Mouse (Mus musculus): Measurements from ENCODE around the gene Dusp3. TPM values are rescaled to one million over a fixed set of nuclear protein-coding genes. Genes with fewer than 3 reads are reported as not detected.

Dusp3 gene
- polyA plus RNA-seq, 1 experiment: 32.0 TPM

DNA sequence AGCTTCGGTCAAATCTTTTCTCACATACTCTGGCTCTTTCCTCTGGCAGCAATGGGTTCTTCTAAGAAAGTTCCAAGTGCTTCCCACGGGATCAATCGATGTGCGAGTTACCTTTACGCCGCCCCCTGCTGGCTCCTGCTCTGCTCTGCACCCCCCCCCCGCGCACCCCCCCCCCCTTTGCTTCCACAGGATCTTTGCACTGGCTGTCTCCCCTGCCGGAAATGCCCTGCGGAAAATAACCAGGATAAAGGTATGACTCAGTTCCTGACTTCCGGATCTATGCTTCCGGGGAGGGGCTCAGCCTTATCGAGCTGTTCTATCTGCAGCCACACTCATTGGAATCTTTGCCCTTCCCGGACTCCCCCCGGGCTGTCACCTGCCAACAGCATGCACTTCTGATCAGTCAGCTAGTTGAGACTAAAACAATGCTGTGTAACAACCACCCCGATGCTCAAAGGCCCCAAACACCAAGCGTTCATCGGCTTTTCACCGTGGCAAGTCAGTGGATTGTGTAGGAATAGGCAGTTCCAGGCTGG, 62.3 kb downstream of the Dusp3 start:
- H3K4me3 ChIP-seq (ENCODE audit: insufficient read depth, poor library complexity, severe bottlenecking): no peak overlapping the region
- no peaks in the 10 kb centered on the region for H3K79me2 ChIP-seq (ENCODE audit: control insufficient read depth, insufficient read depth)
- no peak overlapping the region for H3ac ChIP-seq (ENCODE audit: control insufficient read depth, insufficient read length, low read depth)
- H3K36me3 ChIP-seq (ENCODE audit: control insufficient read depth, insufficient read depth): no peaks in the 10 kb centered on the region
- H3K27me3 ChIP-seq (ENCODE audit: control insufficient read depth, insufficient read depth, insufficient read length): peaks cover 12% of the 10 kb centered on the region
- H3K79me3 ChIP-seq (ENCODE audit: low read depth): no peaks in the 10 kb centered on the region
- TF ChIP-seq CEBPB (IDR thresholded peaks at IDR 0.05; ENCODE audit: low read depth) (no peak), FOSL1 (IDR thresholded peaks at IDR 0.05; ENCODE audit: insufficient read depth, low read length, poor library complexity, severe bottlenecking) (no peak), CTCF (IDR thresholded peaks at IDR 0.05; ENCODE audit: control insufficient read depth, insufficient read depth, insufficient read length) (no peak), MAX (IDR thresholded peaks at IDR 0.05) (no peak), USF1 (IDR thresholded peaks at IDR 0.05; ENCODE audit: low read depth) (no peak), MYOD1 (IDR thresholded peaks at IDR 0.05; ENCODE audit: control insufficient read depth, insufficient read length, low read depth) (no peak)

- H3K36me3 ChIP-seq (ENCODE audit: control insufficient read depth, insufficient read depth): no peaks in the 10 kb centered on the region
- no peak overlapping the region for H3ac ChIP-seq (ENCODE audit: control insufficient read depth, insufficient read length, low read depth)
- TF ChIP-seq MYOD1 (IDR thresholded peaks at IDR 0.05; ENCODE audit: control insufficient read depth, insufficient read length, low read depth): no peak
- TF ChIP-seq CEBPB (IDR thresholded peaks at IDR 0.05; ENCODE audit: low read depth): no peak
- TF ChIP-seq CTCF (IDR thresholded peaks at IDR 0.05; ENCODE audit: control insufficient read depth, insufficient read depth, insufficient read length): no peak
- no peak for TF ChIP-seq FOSL1 (IDR thresholded peaks at IDR 0.05; ENCODE audit: insufficient read depth, low read length, poor library complexity, severe bottlenecking)
- no peak for TF ChIP-seq USF1 (IDR thresholded peaks at IDR 0.05; ENCODE audit: low read depth)
- TF ChIP-seq MYOG (IDR thresholded peaks at IDR 0.05; ENCODE audit: control insufficient read depth, extremely low read depth, insufficient read length): no peak
- no peak for TF ChIP-seq MAX (IDR thresholded peaks at IDR 0.05)
Observed at GRCm38 (mm10) chr11:101923988-101924387, 62.8 kb downstream of the Dusp3 start.

DNA sequence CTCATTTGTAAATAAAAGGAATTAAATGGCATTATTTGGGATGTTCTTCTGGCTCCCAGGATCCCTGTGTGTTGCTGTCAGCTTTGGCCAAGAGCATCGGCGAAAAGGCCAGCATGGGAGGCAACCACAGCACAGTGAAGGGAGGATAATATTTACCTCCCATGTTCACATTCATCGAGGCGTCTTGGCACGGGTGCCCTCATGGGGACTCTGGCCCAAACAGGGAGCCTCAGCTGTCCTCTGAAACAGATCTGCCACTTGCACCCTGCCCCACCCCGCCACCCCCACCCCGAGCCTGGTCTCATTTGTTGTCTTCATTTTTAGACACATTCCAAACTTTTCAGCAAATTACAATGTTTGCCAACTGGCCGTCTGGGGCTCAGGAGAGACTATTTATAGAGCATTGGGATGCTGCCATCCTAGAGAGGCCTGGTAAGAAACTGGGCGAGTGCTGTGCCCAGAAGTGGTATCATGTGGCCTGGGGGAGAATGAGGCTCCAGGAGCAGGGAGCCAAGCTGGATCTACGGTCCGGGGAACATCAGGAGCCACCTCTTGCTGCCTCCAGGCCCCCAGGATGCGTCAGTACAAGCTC, 65.4 kb downstream of the Dusp3 start:
- TF ChIP-seq USF1 (IDR thresholded peaks at IDR 0.05; ENCODE audit: low read depth) (no peak), MAX (IDR thresholded peaks at IDR 0.05) (no peak), CEBPB (IDR thresholded peaks at IDR 0.05; ENCODE audit: low read depth) (no peak), FOSL1 (IDR thresholded peaks at IDR 0.05; ENCODE audit: insufficient read depth, low read length, poor library complexity, severe bottlenecking) (no peak), CTCF (IDR thresholded peaks at IDR 0.05; ENCODE audit: control insufficient read depth, insufficient read depth, insufficient read length) (no peak), MYOG (IDR thresholded peaks at IDR 0.05; ENCODE audit: control insufficient read depth, extremely low read depth, insufficient read length) (no peak), MYOD1 (IDR thresholded peaks at IDR 0.05; ENCODE audit: control insufficient read depth, insufficient read length, low read depth) (no peak)
- Histone ChIP-seq H3K79me2 (ENCODE audit: control insufficient read depth, insufficient read depth) (no peaks in the 10 kb centered on the region), H3K36me3 (ENCODE audit: control insufficient read depth, insufficient read depth) (no peaks in the 10 kb centered on the region), H3K79me3 (ENCODE audit: low read depth) (no peaks in the 10 kb centered on the region), H3ac (ENCODE audit: control insufficient read depth, insufficient read length, low read depth) (no peak overlapping the region), H3K4me3 (ENCODE audit: insufficient read depth, poor library complexity, severe bottlenecking) (no peak overlapping the region), H3K27me3 (ENCODE audit: control insufficient read depth, insufficient read depth, insufficient read length) (peaks cover 21% of the 10 kb centered on the region)

More at GRCm38 (mm10) chr11:101923988-101924387, 62.8 kb downstream of the Dusp3 start:
- Histone ChIP-seq H3K79me2 (ENCODE audit: control insufficient read depth, insufficient read depth) (no peaks in the 10 kb centered on the region), H3K79me3 (ENCODE audit: low read depth) (no peaks in the 10 kb centered on the region), H3K27me3 (ENCODE audit: control insufficient read depth, insufficient read depth, insufficient read length) (peaks cover 9% of the 10 kb centered on the region), H3K4me3 (ENCODE audit: insufficient read depth, poor library complexity, severe bottlenecking) (no peak overlapping the region)

Other genes with a start within 250 kb of the Dusp3 start
- gene Etv4, start 201.6 kb downstream of the Dusp3 start, polyA plus RNA-seq (2012; fragmentation: generic; extraction: Trizol): 67.5 TPM
- 0.02 TPM for gene Meox1, start 92.6 kb downstream of the Dusp3 start, polyA plus RNA-seq (2012; fragmentation: generic; extraction: Trizol)
- 0.02 TPM for gene Sost, start 20.0 kb downstream of the Dusp3 start, polyA plus RNA-seq (2012; fragmentation: generic; extraction: Trizol)
- gene Cfap97d1, start 2.7 kb downstream of the Dusp3 start, polyA plus RNA-seq (2012; fragmentation: generic; extraction: Trizol): not detected
- 0.14 TPM for gene Mpp3, start 41.4 kb upstream of the Dusp3 start, polyA plus RNA-seq (2012; fragmentation: generic; extraction: Trizol)
- not detected for gene Cd300lg, start 54.5 kb upstream of the Dusp3 start, polyA plus RNA-seq (2012; fragmentation: generic; extraction: Trizol)
- 1.7 TPM for gene Mpp2, start 101.5 kb upstream of the Dusp3 start, polyA plus RNA-seq (2012; fragmentation: generic; extraction: Trizol)
- gene Ppy, start 114.3 kb upstream of the Dusp3 start, polyA plus RNA-seq (2012; fragmentation: generic; extraction: Trizol): not detected
- not detected for gene Pyy, start 120.8 kb upstream of the Dusp3 start, polyA plus RNA-seq (2012; fragmentation: generic; extraction: Trizol)
- gene Nags, start 158.5 kb upstream of the Dusp3 start, polyA plus RNA-seq (2012; fragmentation: generic; extraction: Trizol): not detected
- 25.1 TPM for gene Tmem101, start 169.4 kb upstream of the Dusp3 start, polyA plus RNA-seq (2012; fragmentation: generic; extraction: Trizol)
- 43.0 TPM for gene Lsm12, start 198.3 kb upstream of the Dusp3 start, polyA plus RNA-seq (2012; fragmentation: generic; extraction: Trizol)
- gene G6pc3, start 202.6 kb upstream of the Dusp3 start, polyA plus RNA-seq (2012; fragmentation: generic; extraction: Trizol): 40.4 TPM
- gene Hdac5, start 243.2 kb upstream of the Dusp3 start, polyA plus RNA-seq (2012; fragmentation: generic; extraction: Trizol): 74.9 TPM